In the genomic region with DNA sequence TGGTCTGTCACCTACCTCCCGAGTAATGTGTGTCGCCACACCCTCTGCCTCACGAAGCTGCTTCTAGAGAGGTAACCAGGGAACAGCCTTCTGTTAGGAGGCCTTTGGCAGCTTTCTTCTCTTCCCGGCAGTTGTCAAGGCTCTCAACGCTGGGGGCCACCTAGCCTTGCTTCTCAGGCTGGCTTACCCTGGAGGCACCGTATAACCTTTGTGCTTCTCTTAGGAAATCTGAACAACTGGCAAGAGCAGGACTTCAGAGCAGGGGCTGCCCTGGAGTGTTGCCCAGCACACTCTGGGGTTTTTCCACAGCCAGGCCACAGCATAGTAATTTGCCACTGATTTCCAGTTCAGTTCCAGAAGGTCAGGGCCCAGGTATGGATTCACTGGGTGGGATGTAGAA, we compare ENCODE assay signal across 11 mouse cellular contexts. TPM values are rescaled to one million over a fixed set of nuclear protein-coding genes. Genes with fewer than 3 reads are reported as not detected.
A peak's percentile ranks its signal among the peaks of the same experiment; 100 is the strongest.
DNase-seq lines count a peak whose midpoint lies in the region; ATAC-seq and TF ChIP-seq lines count a peak whose summit lies in the region.
"Had no signal": no experiment of that assay in that cellular context is flagged by ENCODE, and none has a peak within 500 bp of the region (broad histone marks: within the 10 kb centered on the region; RNA-seq: fewer than 3 reads in every experiment).

No protein-coding gene starts in this region.

- H3K9ac ChIP-seq in kidney, embryonic 16.5 days (replicated peaks; ENCODE audit: low read length), result no peak overlapping the region
- no peak overlapping the region for H3K9ac ChIP-seq in intestine, postnatal 0 days (ENCODE audit: low read depth, low read length)
- peak overlapping the region; percentile 43; the same call in 1 of the 2 replicates for H3K9ac ChIP-seq in stomach, embryonic 16.5 days (ENCODE audit: low read length)

- peak; percentile 82 for DNase-seq in kidney, adult 11 months
- peak; percentile 29 for DNase-seq in thymus, postnatal 14 days
- DNase-seq in thymus, postnatal 36 days, result no peak
- no peak for DNase-seq in heart, adult 18-20 months
- DNase-seq: cerebellum, adult 11-12 months had no signal

- no peak for ATAC-seq in kidney, embryonic 16.5 days (ENCODE audit: low FRiP score, low TSS enrichment)
- ATAC-seq in intestine, postnatal 0 days, result peak; percentile 44; the same call in 1 of the 2 replicates
- no peak for ATAC-seq in stomach, embryonic 16.5 days (ENCODE audit: insufficient read depth, low FRiP score)
- ATAC-seq in erythroid progenitor cell, adult 5-6 weeks (replicated peaks; ENCODE audit: low FRiP score, poor library complexity, severe bottlenecking), result no peak
- ATAC-seq: forebrain, embryonic 16.5 days had no signal

- no peak overlapping the region for H3K4me2 ChIP-seq in kidney, embryonic 16.5 days (replicated peaks; ENCODE audit: low read depth, low read length)
- peak overlapping the region; percentile 25; the same call in 1 of the 2 replicates for H3K4me2 ChIP-seq in intestine, postnatal 0 days (replicated peaks; ENCODE audit: low read depth)
- no peak overlapping the region for H3K4me2 ChIP-seq in stomach, embryonic 16.5 days (ENCODE audit: low read depth, low read length)

- no peak for TF ChIP-seq CTCF in intestine, postnatal 0 days (IDR thresholded peaks at IDR 0.05; ENCODE audit: low read depth)

- H3K9me3 ChIP-seq in kidney, embryonic 16.5 days (ENCODE audit: low read length), result no peaks in the 10 kb centered on the region
- no peaks in the 10 kb centered on the region for H3K9me3 ChIP-seq in intestine, postnatal 0 days (ENCODE audit: control insufficient read depth)
- no peaks in the 10 kb centered on the region for H3K9me3 ChIP-seq in stomach, embryonic 16.5 days (replicated peaks; ENCODE audit: control insufficient read depth, low read length)

- H3K4me3 ChIP-seq in kidney, embryonic 16.5 days (ENCODE audit: low read length), result no peak overlapping the region
- H3K4me3 ChIP-seq in intestine, postnatal 0 days (ENCODE audit: low read depth, low read length), result no peak overlapping the region
- no peak overlapping the region for H3K4me3 ChIP-seq in stomach, embryonic 16.5 days (replicated peaks; ENCODE audit: low read length)

- 50% methylated on average over 6 of the region's 6 CpGs for WGBS in kidney, embryonic 16.5 days
- WGBS in intestine, postnatal 0 days, result 46% methylated on average over 6 of the region's 6 CpGs
- 60% methylated on average over 6 of the region's 6 CpGs for WGBS in stomach, embryonic 16.5 days

- no peaks in the 10 kb centered on the region for H3K27me3 ChIP-seq in kidney, embryonic 16.5 days (ENCODE audit: insufficient read depth, low read length)
- no peaks in the 10 kb centered on the region for H3K27me3 ChIP-seq in intestine, postnatal 0 days (replicated peaks; ENCODE audit: control insufficient read depth, insufficient read depth, low read length)
- no peaks in the 10 kb centered on the region for H3K27me3 ChIP-seq in stomach, embryonic 16.5 days (ENCODE audit: control insufficient read depth, insufficient read depth, low read length)

- peaks cover 3% of the 10 kb centered on the region; the same call in 1 of the 2 replicates for H3K36me3 ChIP-seq in kidney, embryonic 16.5 days (ENCODE audit: insufficient read depth, low read length)
- peaks cover 11% of the 10 kb centered on the region for H3K36me3 ChIP-seq in intestine, postnatal 0 days (ENCODE audit: control insufficient read depth, insufficient read depth)
- H3K36me3 ChIP-seq in stomach, embryonic 16.5 days (ENCODE audit: control insufficient read depth, insufficient read depth, low read length), result no peaks in the 10 kb centered on the region

- no peak overlapping the region for H3K27ac ChIP-seq in kidney, embryonic 16.5 days (ENCODE audit: low read length)
- peak overlapping the region; percentile 83 for H3K27ac ChIP-seq in intestine, postnatal 0 days (ENCODE audit: low read depth, low read length)
- no peak overlapping the region for H3K27ac ChIP-seq in stomach, embryonic 16.5 days (ENCODE audit: low read length)
- H3K27ac ChIP-seq: macrophage had no signal

- peaks cover 10% of the 10 kb centered on the region; the same call in 1 of the 2 replicates for H3K4me1 ChIP-seq in kidney, embryonic 16.5 days (ENCODE audit: insufficient read depth, low read length)
- 0 out of 2 replicates have a peak, but pooled peaks cover 5% of the 10 kb centered on the region for H3K4me1 ChIP-seq in intestine, postnatal 0 days (replicated peaks; ENCODE audit: control insufficient read depth, insufficient read depth, low read length)
- peaks cover 15% of the 10 kb centered on the region for H3K4me1 ChIP-seq in stomach, embryonic 16.5 days (ENCODE audit: control insufficient read depth, insufficient read depth, low read length)

RNA-seq across cellular contexts. Expression of gene Fam117a, which starts 13.5 kb away (rescaled TPM):
- 9.9 and 10.1 TPM in 2 replicates for polyA plus RNA-seq in kidney, embryonic 16.5 days (2015; fragmentation: Nextera tagmentation; extraction: Ambion mirVana)
- polyA plus RNA-seq in intestine, postnatal 0 days (2015; fragmentation: Nextera tagmentation; extraction: Ambion mirVana), result 5.5 and 7.4 TPM in 2 replicates
- 11.6 and 13.9 TPM in 2 replicates for polyA plus RNA-seq in stomach, embryonic 16.5 days (2015; fragmentation: Nextera tagmentation; extraction: Ambion mirVana)
- total RNA-seq in erythroid progenitor cell, adult 5-6 weeks (2015; ENCODE audit: low replicate concordance), result 340 and 347 TPM in 2 replicates
- total RNA-seq in erythroid progenitor cell, adult 5-6 weeks (2017; ENCODE audit: low replicate concordance), result 282 and 287 TPM in 2 replicates
- 1 to 10 TPM; 6.6 to 7.0 TPM for total RNA-seq in heart, adult 18-20 months (2021)

RNA-seq across cellular contexts. Expression of gene Slc35b1, which starts 34.2 kb away (rescaled TPM):
- polyA plus RNA-seq in kidney, embryonic 16.5 days (2015; fragmentation: Nextera tagmentation; extraction: Ambion mirVana), result 99.2 and 102 TPM in 2 replicates
- polyA plus RNA-seq in intestine, postnatal 0 days (2015; fragmentation: Nextera tagmentation; extraction: Ambion mirVana), result 130 and 144 TPM in 2 replicates
- 91.7 and 98.9 TPM in 2 replicates for polyA plus RNA-seq in stomach, embryonic 16.5 days (2015; fragmentation: Nextera tagmentation; extraction: Ambion mirVana)
- 35.0 and 42.3 TPM in 2 replicates for total RNA-seq in erythroid progenitor cell, adult 5-6 weeks (2015; ENCODE audit: low replicate concordance)
- total RNA-seq in erythroid progenitor cell, adult 5-6 weeks (2017; ENCODE audit: low replicate concordance), result 38.7 and 50.4 TPM in 2 replicates
- 10 to 100 TPM; 32.0 to 37.3 TPM for total RNA-seq in heart, adult 18-20 months (2021)

RNA-seq across cellular contexts. Expression of gene Kat7, which starts 40.2 kb away (rescaled TPM):
- 85.0 and 92.3 TPM in 2 replicates for polyA plus RNA-seq in kidney, embryonic 16.5 days (2015; fragmentation: Nextera tagmentation; extraction: Ambion mirVana)
- 29.7 and 30.2 TPM in 2 replicates for polyA plus RNA-seq in intestine, postnatal 0 days (2015; fragmentation: Nextera tagmentation; extraction: Ambion mirVana)
- 59.3 and 66.0 TPM in 2 replicates for polyA plus RNA-seq in stomach, embryonic 16.5 days (2015; fragmentation: Nextera tagmentation; extraction: Ambion mirVana)
- total RNA-seq in erythroid progenitor cell, adult 5-6 weeks (2015; ENCODE audit: low replicate concordance), result 94.3 and 127 TPM in 2 replicates
- total RNA-seq in erythroid progenitor cell, adult 5-6 weeks (2017; ENCODE audit: low replicate concordance), result 72.6 and 81.2 TPM in 2 replicates
- 10 to 100 TPM; 25.7 to 30.8 TPM for total RNA-seq in heart, adult 18-20 months (2021)

Comparison
In these comparisons a context has a peak if more than half of its experiments do, and no peak if none do; other contexts are left out.
1. DNase-seq: peak in kidney, adult 11 months (single experiment) and thymus, postnatal 14 days (single experiment); none in thymus, postnatal 36 days (0 of 2) and heart, adult 18-20 months (0 of 2).